Mouse (Mus musculus) ES-E14 (cell line): ENCODE measurements at regions not wholly inside any gene's neighbourhood (a gene's known extent, or its start where the extent isn't known, plus 50 kb on each side); places are given as distances from the start of the nearest gene placed in this dataset.

ENCODE experiments used
- CHD2 ChIP-seq: IDR thresholded peaks from 2 replicates; pipeline ENCODE4 v1.6.1; 2014; ENCODE audit warnings: mild to moderate bottlenecking, low read depth, low read length, inconsistent platforms
- HCFC1 ChIP-seq: IDR thresholded peaks from 2 replicates; pipeline ENCODE4 v1.6.1; 2012; ENCODE audit warnings: low read length, inconsistent platforms, borderline replicate concordance; ENCODE audit not compliant: insufficient read depth
- MAFK ChIP-seq: IDR thresholded peaks from 2 replicates; pipeline ENCODE4 v1.6.1; 2014; ENCODE audit warnings: mild to moderate bottlenecking, low read depth, low read length, inconsistent platforms; ENCODE audit not compliant: insufficient read depth
- ZC3H11A ChIP-seq: IDR thresholded peaks from 2 replicates; pipeline ENCODE4 v1.6.1; 2012; ENCODE audit warnings: low read depth, mild to moderate bottlenecking, inconsistent platforms, low read length, borderline replicate concordance
- ZNF384 ChIP-seq: IDR thresholded peaks from 2 replicates; pipeline ENCODE4 v1.6.1; 2012; ENCODE audit warnings: low read depth, low read length, inconsistent platforms

GRCm38 (mm10) chr13:53914434-53914833 is 141.1 kb downstream of the Drd1 start:
- TF ChIP-seq HCFC1 (no peak), ZC3H11A (no peak), ZNF384 (no peak), MAFK (no peak), CHD2 (no peak)
